Mouse (Mus musculus) adrenal gland, adult (tissue): ENCODE data around the gene Agbl2.
A peak's percentile ranks its signal among the peaks of the same experiment; 100 is the strongest.

Experiments used
- DNase-seq, 2 experiments: peaks; one replicate each; pipeline ENCODE4 v3.0.0; 2022 to 2023; ENCODE audit warnings: low spot score in 1 of 2; ENCODE audit not compliant: inconsistent age in 2 of 2

The Agbl2 gene

GRCm38 (mm10) chr2:90782458-90782857 is at the start of gene Agbl2:
Gene Agbl2 (plus strand): TSS chr2:90782727.
- peak; percentile 26 to 63 for DNase-seq

DNA sequence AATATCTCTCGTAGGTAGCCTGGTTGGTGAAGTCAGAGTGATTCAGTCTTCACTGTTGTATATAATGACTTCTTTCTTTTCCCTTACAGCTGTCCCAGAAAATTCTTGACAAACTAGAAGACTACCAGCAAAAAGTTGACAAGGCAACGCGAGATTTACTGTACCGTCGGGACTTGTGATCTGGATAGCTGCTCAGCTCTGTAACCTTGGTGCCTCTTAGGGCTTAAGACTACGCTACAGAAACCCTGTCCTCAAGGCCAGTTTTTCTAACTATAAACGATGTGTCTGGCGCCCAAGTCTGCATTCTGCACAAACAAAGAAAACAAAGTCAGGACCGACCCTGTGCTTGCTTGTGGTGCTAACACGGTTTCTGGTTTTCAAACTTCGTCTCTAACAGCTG is 47.2 kb upstream of the Agbl2 start:
- peak; percentile 45 to 82 for DNase-seq

DNA sequence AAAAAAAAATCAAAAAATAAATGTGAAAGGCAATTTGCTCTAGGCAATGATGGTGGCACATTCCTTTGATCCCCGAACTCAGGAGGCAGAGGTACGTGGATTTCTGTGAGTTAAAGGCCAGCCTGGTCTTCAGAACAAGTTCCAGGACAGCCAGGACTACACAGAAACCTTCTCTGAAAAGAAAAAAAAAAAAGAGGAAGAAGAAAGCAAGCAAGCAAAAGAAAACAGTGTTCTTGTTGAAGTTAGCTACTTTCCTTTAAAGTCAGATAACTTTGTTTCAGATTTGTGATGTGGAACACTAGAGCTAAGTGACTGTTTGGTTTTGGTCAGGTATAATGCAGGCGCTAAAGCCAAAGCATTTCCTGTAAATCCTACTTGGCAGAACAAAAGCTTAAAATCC is 43.7 kb upstream of the Agbl2 start:
- DNase-seq, result no peak

DNA sequence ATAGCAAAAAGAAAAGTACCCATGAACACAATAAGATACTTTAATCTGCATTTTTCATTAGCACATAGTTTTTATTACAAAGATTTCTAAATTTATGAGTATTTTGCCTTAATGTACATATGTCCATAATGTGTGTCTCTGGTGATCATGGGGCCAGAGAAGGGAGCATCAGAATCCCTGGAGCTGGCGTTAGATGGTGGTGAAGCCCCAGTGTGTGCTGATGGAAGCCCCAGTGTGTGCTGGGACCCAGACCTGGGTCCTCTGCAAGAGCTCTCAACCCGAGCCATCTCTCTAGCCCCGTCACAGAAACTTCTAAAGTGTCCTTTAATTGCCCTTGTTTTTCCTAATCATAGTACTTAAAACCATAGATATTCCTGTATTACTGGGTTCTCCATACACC is 43.2 kb upstream of the Agbl2 start:
- DNase-seq, result no peak

- DNase-seq, result no peak
Observed at GRCm38 (mm10) chr2:90739921-90740320, 42.6 kb upstream of the Agbl2 start.

GRCm38 (mm10) chr2:90744285-90745052 is 38.1 kb upstream of the Agbl2 start:
- DNase-seq, result peak in 1 of 2 experiments; percentile 29

GRCm38 (mm10) chr2:90745053-90745678 is 37.4 kb upstream of the Agbl2 start, which contains the start of gene Fnbp4:
Gene Fnbp4 (plus strand): TSS chr2:90745370.
- DNase-seq, result peak; percentile 99 to 100

DNA sequence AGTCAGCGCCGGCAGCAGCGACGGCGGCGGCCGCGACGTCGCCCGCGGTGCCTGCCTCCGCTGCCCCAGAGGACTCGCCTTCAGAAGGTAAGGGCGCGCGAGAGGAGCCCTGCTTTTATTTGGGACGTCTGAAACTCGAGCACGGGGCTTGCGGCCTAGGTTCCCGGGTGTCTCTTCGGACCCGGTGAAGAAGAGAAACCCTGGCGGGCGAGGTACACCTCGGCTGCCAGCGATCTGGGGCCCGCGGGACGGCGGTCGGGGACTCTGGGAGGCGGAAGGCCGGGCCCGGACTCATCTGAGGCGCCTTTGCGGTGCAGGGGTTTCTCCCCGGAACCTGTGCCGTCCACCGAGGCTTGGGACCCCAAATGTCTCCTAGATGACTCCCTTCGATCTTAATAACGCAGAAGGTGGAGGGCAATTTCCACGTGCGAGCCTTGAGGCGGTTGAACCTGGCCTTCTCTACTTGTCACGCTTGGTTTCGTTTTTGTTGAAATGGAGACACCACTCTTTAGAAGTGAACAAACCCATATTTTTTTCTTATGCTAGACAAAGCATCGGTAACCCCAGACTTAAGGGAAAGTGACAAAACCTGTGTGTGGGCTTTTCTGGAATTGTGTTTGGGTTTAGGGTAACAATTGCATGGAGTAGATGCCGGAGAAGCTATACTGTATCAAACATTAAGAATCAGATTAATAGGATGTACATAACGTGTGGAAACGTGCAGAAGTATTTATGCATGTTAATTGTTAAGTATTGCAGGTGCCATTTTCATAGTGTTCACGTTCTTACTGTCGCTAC is 36.6 kb upstream of the Agbl2 start:
- peak in 1 of 2 experiments; percentile 73 for DNase-seq

DNA sequence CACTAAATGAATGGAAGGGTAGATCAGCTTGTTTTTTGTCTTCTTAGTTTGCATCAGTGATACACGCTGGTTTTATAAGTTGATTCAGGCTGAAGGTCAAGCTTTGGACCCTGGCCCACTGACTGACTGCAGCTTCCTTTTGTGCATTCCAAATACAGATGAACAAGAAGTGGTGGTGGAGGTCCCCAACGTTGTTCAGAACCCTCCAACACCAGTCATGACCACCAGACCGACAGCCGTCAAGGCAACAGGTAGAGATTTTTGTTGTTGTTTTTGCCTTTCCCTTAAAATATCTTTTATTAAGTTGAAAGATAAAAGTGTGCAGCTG is 36.0 kb upstream of the Agbl2 start:
- DNase-seq, result peak; percentile 37 to 67

- peak; percentile 24 to 45 for DNase-seq
Observed at GRCm38 (mm10) chr2:90747131-90747530, 35.4 kb upstream of the Agbl2 start.

DNA sequence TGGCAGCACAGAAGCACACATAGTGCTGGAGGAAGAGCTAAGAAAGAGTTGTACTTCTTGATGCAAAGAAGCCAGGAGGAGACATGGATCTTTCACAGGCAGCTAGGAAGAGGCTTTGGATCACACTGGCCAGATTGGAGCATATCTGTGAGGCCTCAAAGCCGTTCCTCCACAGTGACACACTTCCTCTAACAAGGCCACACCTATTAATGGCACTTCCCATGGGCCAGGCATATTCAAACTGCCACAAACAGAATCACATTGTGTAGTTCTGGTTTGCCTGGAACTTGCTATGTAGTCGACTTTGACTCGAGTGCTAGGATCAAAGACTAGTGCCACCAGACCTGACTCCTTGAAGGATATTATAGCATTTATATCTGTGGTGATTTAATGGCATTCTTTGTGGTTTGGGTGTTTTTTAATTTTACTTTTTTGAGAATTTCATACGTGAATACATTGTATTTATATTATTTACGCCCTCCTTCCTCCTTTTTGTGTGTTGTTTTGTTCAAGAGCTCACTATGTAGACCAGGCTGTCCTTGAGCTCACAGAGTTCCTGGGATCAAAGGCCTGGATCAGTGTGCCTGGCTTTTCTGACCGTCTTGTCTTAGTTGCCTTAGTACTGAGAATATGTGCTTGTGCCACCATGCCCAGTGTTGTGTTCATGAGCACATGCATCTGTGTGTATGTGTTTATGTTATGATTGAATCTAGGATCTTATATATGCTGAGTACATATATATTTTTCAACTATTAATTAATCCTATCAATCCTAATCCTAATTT is 32.7 kb upstream of the Agbl2 start:
- DNase-seq, result peak in 1 of 2 experiments; percentile 56

GRCm38 (mm10) chr2:90753565-90753964 is 29.0 kb upstream of the Agbl2 start:
- DNase-seq, result no peak

GRCm38 (mm10) chr2:90754188-90754587 is 28.3 kb upstream of the Agbl2 start:
- no peak for DNase-seq

DNA sequence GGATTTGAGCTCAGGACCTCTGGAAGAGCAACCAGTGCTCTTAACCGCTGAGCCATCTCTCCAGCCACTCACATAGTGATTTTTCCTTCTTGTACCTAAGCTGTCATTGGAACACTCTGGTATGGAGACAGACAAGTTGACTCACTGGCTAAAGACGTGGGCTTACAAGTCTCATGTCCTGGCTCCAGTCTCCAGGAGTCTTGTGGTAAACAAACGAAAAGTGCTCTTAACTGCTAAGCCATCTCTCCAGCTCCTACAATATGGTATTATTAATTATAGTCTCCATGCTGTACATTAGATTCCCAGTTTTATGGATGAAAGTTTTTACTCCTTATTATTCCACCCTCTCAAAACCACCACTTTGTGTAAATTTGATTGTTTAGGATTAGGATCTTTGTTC is 17.4 kb upstream of the Agbl2 start:
- no peak for DNase-seq

GRCm38 (mm10) chr2:90781323-90781722 is 1.2 kb upstream of the Agbl2 start:
- DNase-seq, result no peak

DNA sequence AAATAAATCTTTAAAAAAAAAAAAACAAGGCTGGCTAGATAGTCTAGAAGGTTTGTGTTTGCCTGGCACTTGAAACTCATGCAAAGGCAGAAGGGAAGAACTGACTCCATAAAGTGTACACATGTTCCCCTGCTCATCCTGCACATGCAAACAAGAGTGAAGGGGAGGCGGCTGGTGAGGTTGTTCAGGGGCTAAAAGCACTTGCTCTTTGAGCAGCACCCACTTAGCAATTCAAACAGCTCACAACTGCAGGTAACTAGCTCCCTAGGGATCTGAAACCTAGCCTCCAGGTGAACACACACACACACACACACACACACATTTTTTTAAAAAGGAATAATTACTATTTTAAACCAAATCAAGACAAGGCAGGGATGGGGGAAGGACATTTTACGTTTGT is 589 bp upstream of the Agbl2 start:
- DNase-seq, result no peak

DNA sequence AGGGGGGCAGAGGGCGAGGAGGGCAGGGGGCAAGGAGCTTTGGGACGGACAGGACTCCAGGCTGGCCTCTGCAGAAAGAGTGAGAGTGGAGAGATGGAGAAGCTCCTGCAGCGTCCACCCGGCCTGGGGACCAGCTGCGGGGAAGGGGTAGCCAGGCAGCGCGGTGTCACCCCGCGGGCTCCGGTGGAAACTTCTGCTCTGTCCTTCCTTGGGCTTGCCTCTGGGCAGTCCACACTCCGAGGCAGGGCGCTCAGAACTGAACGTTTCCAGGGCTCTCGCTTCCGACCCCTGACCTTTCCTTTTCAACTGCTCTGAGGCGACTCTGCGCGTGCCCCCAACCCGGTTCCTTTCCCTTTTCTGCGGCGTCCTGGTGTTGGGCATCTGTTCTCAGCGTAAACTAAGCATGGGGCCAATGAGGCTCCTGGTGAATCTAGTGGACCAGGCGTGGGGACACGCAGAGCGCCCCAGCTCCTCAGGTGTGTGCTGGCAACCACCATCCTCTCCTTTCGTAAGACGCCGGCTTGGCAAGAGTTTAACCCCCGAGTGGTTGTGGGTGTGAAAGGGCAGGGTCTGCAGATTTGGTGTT is 467 bp downstream of the Agbl2 start:
- DNase-seq, result peak; percentile 33 to 69

DNA sequence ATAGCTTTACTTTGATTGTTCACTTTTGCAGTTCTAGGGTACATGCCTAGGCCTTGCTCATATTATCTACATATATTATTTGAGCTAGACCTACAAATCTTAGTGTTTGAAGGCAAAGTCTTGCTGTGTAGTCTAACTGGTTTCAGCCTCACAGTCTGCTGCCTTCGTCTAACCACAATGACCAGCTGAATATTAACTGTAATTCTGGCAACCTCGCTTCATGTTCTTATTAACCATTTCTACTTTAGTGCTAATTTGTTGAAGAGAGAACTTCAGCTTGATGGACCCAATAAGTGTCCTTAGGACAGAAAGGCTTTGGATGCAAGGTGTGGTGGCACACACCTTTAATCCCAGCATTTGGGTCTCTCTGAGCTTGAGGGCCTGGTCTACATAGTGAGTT is 5.6 kb downstream of the Agbl2 start:
- DNase-seq, result no peak

- no peak for DNase-seq
Observed at GRCm38 (mm10) chr2:90808241-90809126, 26.0 kb downstream of the Agbl2 start.

DNA sequence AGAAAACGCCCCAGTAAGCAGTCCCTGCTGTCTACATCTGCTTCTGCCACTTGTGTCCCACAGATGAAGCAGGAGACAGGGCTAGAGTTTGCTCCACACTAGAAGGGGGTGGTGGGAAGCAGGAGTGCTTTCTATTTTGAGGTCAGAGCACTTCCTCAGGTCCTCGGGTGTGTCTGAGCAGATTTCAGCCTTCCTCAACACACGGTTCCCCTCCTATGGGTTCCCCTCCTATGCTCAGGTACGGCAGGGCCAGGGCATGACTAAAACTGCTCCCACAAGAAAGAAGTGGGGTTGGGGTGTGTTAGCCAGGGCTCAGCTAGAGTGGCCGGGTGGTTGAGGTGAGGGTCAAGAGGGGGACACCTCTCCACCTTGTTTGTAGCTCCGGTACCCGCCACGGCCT is 28.2 kb downstream of the Agbl2 start:
- no peak for DNase-seq
